Mouse (Mus musculus): ENCODE data around the gene Nlrp4f. TPM values are rescaled to one million over a fixed set of nuclear protein-coding genes. Genes with fewer than 3 reads are reported as not detected.

The Nlrp4f gene
- polyA plus RNA-seq, 1 experiment from 2014 or later, result not detected

DNA sequence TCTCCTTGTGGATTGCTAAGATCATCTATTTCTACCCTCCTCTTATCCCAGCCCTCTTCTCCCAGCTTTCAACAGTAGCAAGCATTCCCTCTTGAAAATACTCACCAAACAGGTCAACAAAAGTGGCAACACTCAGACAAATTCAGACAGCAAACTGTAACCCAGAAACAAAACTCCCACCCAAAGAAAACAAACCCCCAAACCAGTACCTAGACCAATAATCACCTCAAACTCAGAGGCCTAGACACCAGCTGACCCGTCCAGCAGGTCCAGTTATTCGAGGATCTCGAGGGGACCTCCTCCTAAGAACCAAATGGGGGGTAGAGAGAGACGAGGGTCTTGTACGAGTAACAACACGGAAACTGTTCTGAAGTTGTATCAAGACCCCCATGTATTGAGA, 20.2 kb upstream of the Nlrp4f start:
- no peaks in the 10 kb centered on the region for H3K4me1 ChIP-seq (ENCODE audit: control insufficient read depth, insufficient read depth, low read length)
- H3K9ac ChIP-seq (replicated peaks; ENCODE audit: low read depth, low read length), result no peak overlapping the region
- ATAC-seq (ENCODE audit: insufficient number of reproducible peaks, insufficient read depth, low FRiP score, low read depth), result no peak
- WGBS, result 66% methylated on average over 6 of the region's 6 CpGs
- no peaks in the 10 kb centered on the region for H3K27me3 ChIP-seq (ENCODE audit: control insufficient read depth, insufficient read depth, low read length)
- no peak overlapping the region for H3K27ac ChIP-seq (ENCODE audit: low read length)
- H3K36me3 ChIP-seq (ENCODE audit: control insufficient read depth, insufficient read depth, low read length), result no peaks in the 10 kb centered on the region
- H3K4me2 ChIP-seq (replicated peaks; ENCODE audit: low read depth, low read length), result no peak overlapping the region
- no peak overlapping the region for H3K4me3 ChIP-seq (ENCODE audit: low read depth, low read length)
- no peaks in the 10 kb centered on the region for H3K9me3 ChIP-seq (ENCODE audit: control insufficient read depth, low read depth, low read length)

DNA sequence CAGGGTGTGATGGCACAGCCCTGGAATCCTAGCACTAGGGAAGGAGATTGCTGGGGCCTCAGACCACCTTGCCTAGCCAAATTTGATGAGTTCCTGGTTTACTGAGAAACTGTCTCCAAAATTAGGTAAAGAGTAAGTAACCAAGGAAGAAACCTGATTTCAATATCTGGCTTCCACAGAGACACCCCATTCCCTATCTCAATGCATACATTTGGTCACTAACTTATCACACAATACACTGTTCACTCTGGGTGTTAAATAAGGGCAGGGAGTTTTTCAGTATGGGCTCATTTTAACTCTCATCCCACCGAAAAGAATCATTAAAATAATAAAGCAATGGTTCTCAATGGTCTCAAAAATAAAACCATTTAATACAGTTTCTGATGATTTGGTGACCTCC, 5.1 kb downstream of the Nlrp4f start:
- H3K27ac ChIP-seq (ENCODE audit: low read length), result no peak overlapping the region
- H3K4me1 ChIP-seq (ENCODE audit: control insufficient read depth, insufficient read depth, low read length), result no peaks in the 10 kb centered on the region
- no peak overlapping the region for H3K4me2 ChIP-seq (replicated peaks; ENCODE audit: low read depth, low read length)
- no peak for ATAC-seq (ENCODE audit: insufficient number of reproducible peaks, insufficient read depth, low FRiP score, low read depth)
- no peak overlapping the region for H3K4me3 ChIP-seq (ENCODE audit: low read depth, low read length)
- H3K9me3 ChIP-seq (ENCODE audit: control insufficient read depth, low read depth, low read length), result no peaks in the 10 kb centered on the region
- no peak overlapping the region for H3K9ac ChIP-seq (replicated peaks; ENCODE audit: low read depth, low read length)
- 79% methylated on average over 1 of the region's 1 CpGs for WGBS
- H3K27me3 ChIP-seq (ENCODE audit: control insufficient read depth, insufficient read depth, low read length), result no peaks in the 10 kb centered on the region
- H3K36me3 ChIP-seq (ENCODE audit: control insufficient read depth, insufficient read depth, low read length), result no peaks in the 10 kb centered on the region

- Histone ChIP-seq H3K4me3 (ENCODE audit: low read depth, low read length) (no peak overlapping the region), H3K4me1 (ENCODE audit: control insufficient read depth, insufficient read depth, low read length) (no peaks in the 10 kb centered on the region), H3K4me2 (replicated peaks; ENCODE audit: low read depth, low read length) (no peak overlapping the region), H3K27ac (ENCODE audit: low read length) (no peak overlapping the region), H3K9me3 (ENCODE audit: control insufficient read depth, low read depth, low read length) (no peaks in the 10 kb centered on the region), H3K36me3 (ENCODE audit: control insufficient read depth, insufficient read depth, low read length) (no peaks in the 10 kb centered on the region), H3K27me3 (ENCODE audit: control insufficient read depth, insufficient read depth, low read length) (no peaks in the 10 kb centered on the region), H3K9ac (replicated peaks; ENCODE audit: low read depth, low read length) (no peak overlapping the region)
- 46% methylated on average over 15 of the region's 15 CpGs for WGBS
- no peak for ATAC-seq (ENCODE audit: insufficient number of reproducible peaks, insufficient read depth, low FRiP score, low read depth)
Measured at GRCm38 (mm10) chr13:65176472-65177091, 29.2 kb downstream of the Nlrp4f start.

DNA sequence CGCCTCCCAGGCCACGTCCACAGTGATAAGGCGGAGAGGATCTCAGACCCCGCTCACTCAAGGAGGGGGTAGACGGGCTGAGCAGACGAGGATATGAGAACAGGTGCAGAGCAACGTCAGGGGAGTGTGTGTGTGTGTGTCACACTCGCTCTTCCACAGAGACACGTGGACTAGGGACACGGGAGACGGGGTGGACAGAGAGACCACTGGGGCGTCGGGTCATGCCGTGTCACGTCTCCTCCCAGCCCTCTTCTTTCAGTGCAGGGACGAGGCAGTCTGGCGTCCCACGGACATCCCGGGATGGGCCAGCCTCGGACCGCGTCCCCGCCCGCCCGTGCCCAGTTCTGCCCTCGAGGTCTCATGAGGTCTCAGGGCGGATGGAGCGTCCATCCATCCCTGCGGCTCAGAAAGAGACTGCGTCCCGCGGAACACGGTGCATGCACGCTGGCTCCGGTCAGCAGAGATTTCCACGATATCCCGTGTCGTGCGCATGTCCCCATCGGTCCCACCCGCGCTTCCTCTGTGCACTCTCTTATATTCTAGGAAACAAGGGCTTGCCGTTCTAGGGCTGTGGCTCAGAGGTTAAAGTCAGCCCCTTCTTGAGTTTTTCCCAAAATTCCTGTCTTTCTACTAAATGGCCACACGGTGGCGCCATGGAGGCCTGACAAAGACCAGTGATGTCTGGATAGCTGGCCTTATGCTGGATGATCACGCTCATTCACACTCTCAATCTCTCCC, 29.9 kb downstream of the Nlrp4f start:
- Histone ChIP-seq H3K27ac (ENCODE audit: low read length) (no peak overlapping the region), H3K4me1 (ENCODE audit: control insufficient read depth, insufficient read depth, low read length) (no peaks in the 10 kb centered on the region), H3K4me2 (replicated peaks; ENCODE audit: low read depth, low read length) (peak overlapping the region; percentile 41), H3K9ac (replicated peaks; ENCODE audit: low read depth, low read length) (no peak overlapping the region), H3K4me3 (ENCODE audit: low read depth, low read length) (peak overlapping the region; percentile 6; the same call in 1 of the 2 replicates), H3K27me3 (ENCODE audit: control insufficient read depth, insufficient read depth, low read length) (no peaks in the 10 kb centered on the region), H3K36me3 (ENCODE audit: control insufficient read depth, insufficient read depth, low read length) (no peaks in the 10 kb centered on the region), H3K9me3 (ENCODE audit: control insufficient read depth, low read depth, low read length) (no peaks in the 10 kb centered on the region)
- ATAC-seq (ENCODE audit: insufficient number of reproducible peaks, insufficient read depth, low FRiP score, low read depth), result peak; percentile 61; the same call in 1 of the 2 replicates
- WGBS, result 22% methylated on average over 46 of the region's 46 CpGs

DNA sequence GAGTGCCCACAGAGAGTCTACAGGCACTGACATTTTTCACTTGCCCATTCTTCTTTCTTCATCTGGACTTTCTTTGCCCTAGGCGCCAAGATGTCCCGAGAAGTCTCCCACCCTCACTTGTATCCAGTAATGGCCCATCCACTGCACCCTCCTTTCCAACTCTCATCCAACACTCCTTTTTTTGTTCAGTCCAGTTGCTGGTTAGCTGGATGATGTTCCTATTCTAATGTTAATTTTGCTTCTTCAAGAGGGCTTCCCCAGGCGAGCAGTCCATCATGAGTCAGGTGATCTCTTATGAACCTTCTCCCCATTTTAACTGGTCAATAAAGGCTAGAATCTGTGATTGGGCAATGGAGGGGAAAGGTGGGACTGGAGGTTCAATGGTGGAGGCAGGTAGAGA, 31.7 kb downstream of the Nlrp4f start:
- WGBS, result 83% methylated on average over 3 of the region's 3 CpGs
- H3K4me3 ChIP-seq (ENCODE audit: low read depth, low read length), result no peak overlapping the region

GRCm38 (mm10) chr13:65149940-65150339, 55.8 kb downstream of the Nlrp4f start, which contains the start of gene Olfr466:
Gene Olfr466, plus strand, starts transcription at chr13:65150240.
- no peaks in the 10 kb centered on the region for H3K27me3 ChIP-seq (ENCODE audit: control insufficient read depth, insufficient read depth, low read length)
- H3K4me2 ChIP-seq (replicated peaks; ENCODE audit: low read depth, low read length), result no peak within 1 kb of the TSS
- no peak for ATAC-seq (ENCODE audit: insufficient number of reproducible peaks, insufficient read depth, low FRiP score, low read depth)
- 79% methylated on average over 1 of the region's 1 CpGs for WGBS
- H3K9ac ChIP-seq (replicated peaks; ENCODE audit: low read depth, low read length), result no peak within 1 kb of the TSS
- no peak within 1 kb of the TSS for H3K27ac ChIP-seq (ENCODE audit: low read length)
- no peaks in the 10 kb centered on the region for H3K36me3 ChIP-seq (ENCODE audit: control insufficient read depth, insufficient read depth, low read length)
- H3K4me1 ChIP-seq (ENCODE audit: control insufficient read depth, insufficient read depth, low read length), result no peaks in the 10 kb centered on the region
- no peaks in the 10 kb centered on the region for H3K9me3 ChIP-seq (ENCODE audit: control insufficient read depth, low read depth, low read length)
- no peak within 1 kb of the TSS for H3K4me3 ChIP-seq (ENCODE audit: low read depth, low read length)

More for the DNA sequence above, 31.7 kb downstream of the Nlrp4f start:
- Histone ChIP-seq H3K9me3 (ENCODE audit: control insufficient read depth, low read depth, low read length) (no peaks in the 10 kb centered on the region), H3K4me1 (ENCODE audit: control insufficient read depth, insufficient read depth, low read length) (no peaks in the 10 kb centered on the region), H3K9ac (replicated peaks; ENCODE audit: low read depth, low read length) (no peak overlapping the region), H3K4me2 (replicated peaks; ENCODE audit: low read depth, low read length) (no peak overlapping the region), H3K27ac (ENCODE audit: low read length) (no peak overlapping the region), H3K36me3 (ENCODE audit: control insufficient read depth, insufficient read depth, low read length) (no peaks in the 10 kb centered on the region), H3K27me3 (ENCODE audit: control insufficient read depth, insufficient read depth, low read length) (no peaks in the 10 kb centered on the region)
- ATAC-seq (ENCODE audit: insufficient number of reproducible peaks, insufficient read depth, low FRiP score, low read depth), result no peak

GRCm38 (mm10) chr13:65137789-65138188, 68.0 kb downstream of the Nlrp4f start, which contains the start of gene Olfr465-ps1:
Gene Olfr465-ps1, plus strand, starts transcription at chr13:65138089.
- 86% methylated on average over 4 of the region's 4 CpGs for WGBS
- no peak within 1 kb of the TSS for H3K9ac ChIP-seq (replicated peaks; ENCODE audit: low read depth, low read length)
- no peak for ATAC-seq (ENCODE audit: insufficient number of reproducible peaks, insufficient read depth, low FRiP score, low read depth)
- H3K4me3 ChIP-seq (ENCODE audit: low read depth, low read length), result no peak within 1 kb of the TSS
- no peaks in the 10 kb centered on the region for H3K9me3 ChIP-seq (ENCODE audit: control insufficient read depth, low read depth, low read length)
- H3K27ac ChIP-seq (ENCODE audit: low read length), result no peak within 1 kb of the TSS
- H3K36me3 ChIP-seq (ENCODE audit: control insufficient read depth, insufficient read depth, low read length), result no peaks in the 10 kb centered on the region
- H3K27me3 ChIP-seq (ENCODE audit: control insufficient read depth, insufficient read depth, low read length), result no peaks in the 10 kb centered on the region
- H3K4me2 ChIP-seq (replicated peaks; ENCODE audit: low read depth, low read length), result no peak within 1 kb of the TSS
- H3K4me1 ChIP-seq (ENCODE audit: control insufficient read depth, insufficient read depth, low read length), result no peaks in the 10 kb centered on the region
